Mouse (Mus musculus) G1E (cell line): ENCODE data around the gene Hipk4. TPM values are rescaled to one million over a fixed set of nuclear protein-coding genes. Genes with fewer than 3 reads are reported as not detected.

Experiments
- ATAC-seq: 2 replicates; pipeline ENCODE4 v1.8.0; 2016; ENCODE audit warnings: mild to moderate bottlenecking; ENCODE audit not compliant: insufficient number of reproducible peaks, poor library complexity, low FRiP score, severe bottlenecking; ENCODE audit errors: extremely low read depth
- DNase-seq: peaks from one replicate; pipeline ENCODE4 v3.0.0; 2012; ENCODE audit warnings: low spot score
- H3K27me3 ChIP-seq: 2 replicates; pipeline ENCODE4 v1.6.1; 2012; ENCODE audit warnings: mild to moderate bottlenecking, low read length, inconsistent platforms; ENCODE audit not compliant: insufficient read depth
- H3K36me3 ChIP-seq: replicated peaks from 2 replicates; pipeline ENCODE3; 2012; ENCODE audit warnings: mild to moderate bottlenecking, inconsistent platforms
- H3K4me1 ChIP-seq: 2 replicates; pipeline ENCODE4 v1.6.1; 2012; ENCODE audit warnings: low read depth, low read length, inconsistent platforms, mixed read lengths; ENCODE audit not compliant: insufficient read depth
- H3K4me3 ChIP-seq: 2 replicates; pipeline ENCODE4 v1.5.1; 2012; ENCODE audit warnings: low read depth, mild to moderate bottlenecking, inconsistent platforms, low read length, moderate library complexity, mixed read lengths
- H3K9me3 ChIP-seq: replicated peaks from 2 replicates; pipeline ENCODE4 v1.6.1; 2012; ENCODE audit warnings: inconsistent platforms
- CTCF ChIP-seq: IDR thresholded peaks from 2 replicates; pipeline ENCODE4 v1.5.1; 2012; ENCODE audit warnings: low read depth, low read length, inconsistent platforms, mixed read lengths
- GATA1 ChIP-seq: IDR thresholded peaks from 2 replicates; pipeline ENCODE4 v1.6.1; 2012; ENCODE audit warnings: borderline replicate concordance, low read length, inconsistent platforms, mixed read lengths
- GATA2 ChIP-seq: IDR thresholded peaks from 2 replicates; pipeline ENCODE4 v1.6.1; 2012; ENCODE audit warnings: low read depth, low read length, inconsistent platforms, borderline replicate concordance
- POLR2AphosphoS5 ChIP-seq: IDR thresholded peaks from 2 replicates; pipeline ENCODE4 v1.6.1; 2012; ENCODE audit warnings: low read depth, low read length, inconsistent platforms; ENCODE audit not compliant: insufficient replicate concordance
- TAL1 ChIP-seq: conservative IDR thresholded peaks from 2 replicates; pipeline ENCODE4 v1.6.1; 2012; ENCODE audit warnings: low read depth, low read length, inconsistent platforms, mixed read lengths
- polyA plus RNA-seq: library from polyadenylated mRNA; stranded (reverse); fragments of >175 nt; gene quantifications from 2 replicates; pipeline ENCODE4 v1.2.3, GENCODE M21; 2012
- total RNA-seq, 2 experiments: library from RNA; stranded (forward) in 1 of 2; stranded (reverse) in 1 of 2; fragments of 200-1000 nt in 1 of 2; fragments of >200 nt in 1 of 2; fragmentation: Nextera tagmentation in 1 of 2; gene quantifications; 2 replicates each; pipeline ENCODE4 v1.2.3; 2014 to 2017

The Hipk4 gene
- total and polyA plus RNA-seq, 3 experiments: 0.09 to 0.38 (median 0.11) TPM

GRCm38 (mm10) chr7:27541431-27541830, 18.4 kb downstream of the Hipk4 start:
- DNase-seq: no peak
- no peak for TF ChIP-seq POLR2AphosphoS5
- TF ChIP-seq CTCF: no peak
- TF ChIP-seq GATA2: no peak
- no peak for TF ChIP-seq GATA1
- TF ChIP-seq TAL1: no peak

GRCm38 (mm10) chr7:27541922-27542321, 18.9 kb downstream of the Hipk4 start:
- no peak overlapping the region; the same call in 1 of the 2 replicates for H3K4me3 ChIP-seq
- no peaks in the 10 kb centered on the region for H3K9me3 ChIP-seq
- DNase-seq (no peak), ATAC-seq (no peak)
- H3K4me1 ChIP-seq: peaks cover 39% of the 10 kb centered on the region
- TF ChIP-seq GATA1: no peak
- no peak for TF ChIP-seq GATA2
- TF ChIP-seq TAL1: no peak
- TF ChIP-seq CTCF: no peak
- TF ChIP-seq POLR2AphosphoS5: no peak
- peaks cover 14% of the 10 kb centered on the region for H3K36me3 ChIP-seq
- peaks cover 3% of the 10 kb centered on the region; the same call in 1 of the 2 replicates for H3K27me3 ChIP-seq

More at GRCm38 (mm10) chr7:27541431-27541830, 18.4 kb downstream of the Hipk4 start:
- peaks cover 15% of the 10 kb centered on the region for H3K36me3 ChIP-seq
- peaks cover 39% of the 10 kb centered on the region for H3K4me1 ChIP-seq
- H3K4me3 ChIP-seq: no peak overlapping the region
- H3K9me3 ChIP-seq: no peaks in the 10 kb centered on the region
- H3K27me3 ChIP-seq: peaks cover 3% of the 10 kb centered on the region; the same call in 1 of the 2 replicates
- ATAC-seq: no peak

- Histone ChIP-seq H3K27me3 (peaks cover 3% of the 10 kb centered on the region; the same call in 1 of the 2 replicates), H3K9me3 (no peaks in the 10 kb centered on the region), H3K4me1 (peaks cover 39% of the 10 kb centered on the region), H3K4me3 (peak overlapping the region; percentile 70), H3K36me3 (peaks cover 12% of the 10 kb centered on the region)
- TF ChIP-seq GATA2: no peak
- no peak for TF ChIP-seq GATA1
- no peak for TF ChIP-seq POLR2AphosphoS5
- no peak for TF ChIP-seq CTCF
- no peak for TF ChIP-seq TAL1
- ATAC-seq (peak; percentile 78), DNase-seq (peak; percentile 80)
Observed at GRCm38 (mm10) chr7:27542392-27543033, 19.4 kb downstream of the Hipk4 start.

GRCm38 (mm10) chr7:27543065-27543464, 20.0 kb downstream of the Hipk4 start:
- peaks cover 10% of the 10 kb centered on the region for H3K36me3 ChIP-seq
- peaks cover 36% of the 10 kb centered on the region for H3K4me1 ChIP-seq
- peaks cover 3% of the 10 kb centered on the region; the same call in 1 of the 2 replicates for H3K27me3 ChIP-seq
- H3K9me3 ChIP-seq: no peaks in the 10 kb centered on the region
- no peak for TF ChIP-seq GATA1
- no peak for TF ChIP-seq TAL1
- no peak for TF ChIP-seq CTCF
- no peak for TF ChIP-seq POLR2AphosphoS5
- TF ChIP-seq GATA2: no peak
- DNase-seq: no peak
- peak overlapping the region; percentile 70 for H3K4me3 ChIP-seq
- no peak for ATAC-seq

GRCm38 (mm10) chr7:27543851-27544250, 20.8 kb downstream of the Hipk4 start:
- H3K27me3 ChIP-seq: peaks cover 3% of the 10 kb centered on the region; the same call in 1 of the 2 replicates
- ATAC-seq (no peak), DNase-seq (no peak)
- H3K9me3 ChIP-seq: no peaks in the 10 kb centered on the region
- H3K4me3 ChIP-seq: no peak overlapping the region
- H3K4me1 ChIP-seq: peaks cover 36% of the 10 kb centered on the region
- peaks cover 10% of the 10 kb centered on the region for H3K36me3 ChIP-seq
- TF ChIP-seq TAL1 (no peak), GATA1 (no peak), CTCF (no peak), GATA2 (no peak), POLR2AphosphoS5 (no peak)

GRCm38 (mm10) chr7:27544675-27545370, 21.8 kb downstream of the Hipk4 start:
- H3K4me1 ChIP-seq: peaks cover 36% of the 10 kb centered on the region
- H3K36me3 ChIP-seq: peaks cover 8% of the 10 kb centered on the region
- TF ChIP-seq GATA2 (no peak), CTCF (no peak), POLR2AphosphoS5 (no peak), TAL1 (no peak), GATA1 (no peak)
- no peak overlapping the region for H3K4me3 ChIP-seq
- ATAC-seq (no peak), DNase-seq (no peak)
- H3K9me3 ChIP-seq: no peaks in the 10 kb centered on the region
- no peaks in the 10 kb centered on the region; the same call in 1 of the 2 replicates for H3K27me3 ChIP-seq
